Mouse (Mus musculus): ENCODE results near the gene Dock10. TPM values are rescaled to one million over a fixed set of nuclear protein-coding genes. Genes with fewer than 3 reads are reported as not detected.

Gene Dock10
- polyA plus RNA-seq, 1 experiment from 2014 or later, result 7.1 TPM

DNA sequence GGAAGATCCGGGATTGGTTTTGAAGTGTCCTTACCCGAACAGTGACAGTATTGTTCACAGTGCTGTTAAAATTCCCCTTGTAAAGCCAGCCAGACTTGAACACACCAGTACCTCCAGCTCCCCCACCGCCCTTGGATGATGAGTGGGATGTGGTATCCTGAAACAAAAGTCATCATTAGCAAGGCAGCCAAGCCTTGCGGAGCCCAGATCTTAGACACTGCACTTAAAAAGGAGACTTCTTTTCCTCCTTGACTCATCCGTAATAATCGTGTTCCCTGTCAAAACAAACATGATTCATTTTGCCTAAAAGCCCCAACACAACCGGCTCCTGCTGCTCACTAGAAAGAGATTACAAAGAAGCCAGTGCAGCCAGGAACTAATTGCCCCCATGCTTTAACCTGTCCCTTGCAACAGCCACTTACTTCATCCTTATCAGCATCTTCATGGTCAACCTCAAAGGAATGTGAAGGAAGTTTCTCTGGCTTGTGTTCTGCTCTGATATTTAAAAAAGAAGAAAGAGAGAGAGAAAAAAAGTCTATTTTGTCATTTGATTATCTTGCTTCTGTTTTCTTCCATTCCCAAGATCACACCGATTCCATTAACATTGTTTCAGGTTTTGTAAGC, 152.1 kb downstream of the Dock10 start:
- 51% methylated on average over 8 of the region's 8 CpGs for WGBS
- Histone ChIP-seq H3K36me3 (no peaks in the 10 kb centered on the region), H3K9me3 (replicated peaks) (no peaks in the 10 kb centered on the region), H3K4me3 (replicated peaks) (no peak overlapping the region), H3K27ac (replicated peaks) (no peak overlapping the region), H3K27me3 (no peaks in the 10 kb centered on the region), H3K9ac (no peak overlapping the region), H3K4me2 (replicated peaks) (no peak overlapping the region), H3K4me1 (no peaks in the 10 kb centered on the region)
- no peak for ATAC-seq (ENCODE audit: insufficient number of reproducible peaks, low FRiP score, low TSS enrichment, low read depth)

DNA sequence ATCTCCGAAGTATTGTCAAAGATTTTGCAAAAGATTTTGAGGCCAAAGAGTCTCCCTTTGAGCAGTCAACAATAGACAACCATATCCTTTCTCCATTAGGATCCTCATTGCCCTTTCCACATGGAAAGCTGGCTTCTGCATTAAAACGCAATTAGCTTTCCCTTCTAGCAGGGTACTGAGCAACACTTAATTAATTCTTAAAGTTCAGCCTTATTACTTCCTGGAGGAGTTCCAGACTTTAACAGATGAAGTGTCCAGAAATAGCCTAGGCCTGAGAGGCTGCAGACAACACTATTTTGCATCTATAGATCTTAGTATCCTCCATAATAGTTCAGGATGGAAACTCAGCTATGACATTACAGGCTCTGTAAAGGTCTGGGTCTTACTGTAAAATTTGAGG, 154.0 kb downstream of the Dock10 start:
- H3K9me3 ChIP-seq (replicated peaks), result no peaks in the 10 kb centered on the region
- WGBS, result 82% methylated on average over 2 of the region's 2 CpGs
- H3K27me3 ChIP-seq, result no peaks in the 10 kb centered on the region
- H3K4me3 ChIP-seq (replicated peaks), result no peak overlapping the region
- no peak overlapping the region for H3K9ac ChIP-seq
- no peak overlapping the region for H3K27ac ChIP-seq (replicated peaks)
- no peak overlapping the region for H3K4me2 ChIP-seq (replicated peaks)
- H3K4me1 ChIP-seq, result no peaks in the 10 kb centered on the region
- no peak for ATAC-seq (ENCODE audit: insufficient number of reproducible peaks, low FRiP score, low TSS enrichment, low read depth)
- H3K36me3 ChIP-seq, result no peaks in the 10 kb centered on the region

DNA sequence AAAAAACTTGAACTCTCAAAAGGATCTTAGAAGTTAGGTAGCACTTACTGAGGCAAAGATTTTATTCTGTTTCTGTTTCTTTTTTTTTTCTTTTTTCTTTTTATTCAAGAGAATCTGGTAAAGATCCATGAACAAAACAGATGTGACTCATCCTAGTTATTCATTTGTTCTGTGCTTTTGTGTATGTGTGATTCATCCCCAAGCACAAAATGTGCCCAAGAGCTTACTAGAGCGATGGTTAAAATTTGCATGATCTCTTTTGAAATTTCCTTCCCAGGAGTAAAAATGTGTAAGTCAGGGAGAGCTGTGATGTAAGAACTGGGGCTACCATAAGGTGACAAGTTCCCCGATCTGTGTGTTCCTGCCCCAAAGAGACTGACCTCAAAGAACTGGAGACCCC, 155.2 kb downstream of the Dock10 start:
- Histone ChIP-seq H3K9me3 (replicated peaks) (no peaks in the 10 kb centered on the region), H3K4me2 (replicated peaks) (no peak overlapping the region), H3K27me3 (no peaks in the 10 kb centered on the region), H3K4me1 (no peaks in the 10 kb centered on the region), H3K36me3 (no peaks in the 10 kb centered on the region), H3K4me3 (replicated peaks) (no peak overlapping the region), H3K27ac (replicated peaks) (no peak overlapping the region), H3K9ac (no peak overlapping the region)
- WGBS, result 89% methylated on average over 2 of the region's 2 CpGs
- ATAC-seq (ENCODE audit: insufficient number of reproducible peaks, low FRiP score, low TSS enrichment, low read depth), result no peak

DNA sequence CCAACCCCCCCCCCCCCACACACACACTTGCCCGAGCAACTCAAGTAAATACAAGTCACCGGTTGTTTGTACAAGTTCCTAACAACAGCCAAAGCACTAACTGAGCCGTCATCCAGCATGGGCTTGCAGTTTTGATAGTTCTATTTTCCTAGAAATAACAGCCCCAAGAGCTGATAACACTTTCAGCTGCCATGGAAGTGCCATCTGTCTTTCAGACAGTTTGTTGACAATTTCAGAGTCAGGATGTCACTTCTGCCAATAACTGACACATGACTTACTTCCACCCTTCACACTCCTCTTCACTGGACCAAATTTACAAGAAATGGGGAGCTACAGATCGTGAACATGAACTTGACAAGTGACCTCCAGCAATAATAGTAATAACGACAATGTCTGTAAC, 175.0 kb downstream of the Dock10 start:
- Histone ChIP-seq H3K4me1 (no peaks in the 10 kb centered on the region), H3K4me2 (replicated peaks) (no peak overlapping the region), H3K4me3 (replicated peaks) (no peak overlapping the region), H3K27me3 (no peaks in the 10 kb centered on the region), H3K27ac (replicated peaks) (no peak overlapping the region), H3K9me3 (replicated peaks) (no peaks in the 10 kb centered on the region), H3K36me3 (no peaks in the 10 kb centered on the region), H3K9ac (no peak overlapping the region)
- no peak for ATAC-seq (ENCODE audit: insufficient number of reproducible peaks, low FRiP score, low TSS enrichment, low read depth)
- 77% methylated on average over 5 of the region's 5 CpGs for WGBS

DNA sequence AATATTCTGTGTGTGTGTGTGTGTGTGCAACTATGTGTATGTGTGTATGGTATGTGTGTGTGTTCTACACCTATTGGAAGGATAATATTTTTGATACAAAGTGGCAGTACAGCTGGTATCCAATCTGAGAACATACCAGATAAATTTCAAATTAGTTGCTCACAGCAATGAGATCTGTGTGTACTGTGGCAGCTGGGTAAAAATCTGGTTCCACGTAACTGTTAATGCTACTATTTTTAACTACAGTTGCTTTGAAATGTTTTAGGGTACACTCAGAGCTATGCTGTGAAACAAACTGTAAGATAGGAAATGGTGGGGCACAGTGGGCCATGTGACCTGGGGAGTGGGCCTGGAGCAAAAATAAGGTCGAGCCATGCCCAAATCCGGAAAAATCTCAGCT, 176.1 kb downstream of the Dock10 start:
- Histone ChIP-seq H3K27ac (replicated peaks) (no peak overlapping the region), H3K4me3 (replicated peaks) (no peak overlapping the region), H3K4me1 (no peaks in the 10 kb centered on the region), H3K36me3 (no peaks in the 10 kb centered on the region), H3K27me3 (no peaks in the 10 kb centered on the region), H3K9me3 (replicated peaks) (no peaks in the 10 kb centered on the region), H3K4me2 (replicated peaks) (no peak overlapping the region), H3K9ac (no peak overlapping the region)
- no peak for ATAC-seq (ENCODE audit: insufficient number of reproducible peaks, low FRiP score, low TSS enrichment, low read depth)
- 90% methylated on average over 3 of the region's 3 CpGs for WGBS

GRCm38 (mm10) chr1:80576898-80577297, 181.4 kb downstream of the Dock10 start:
- WGBS, result 84% methylated on average over 2 of the region's 2 CpGs
- H3K36me3 ChIP-seq, result no peaks in the 10 kb centered on the region

GRCm38 (mm10) chr1:80556446-80556845, 201.9 kb downstream of the Dock10 start:
- WGBS, result 91% methylated on average over 1 of the region's 1 CpGs

More at GRCm38 (mm10) chr1:80576898-80577297, 181.4 kb downstream of the Dock10 start:
- H3K27ac ChIP-seq (replicated peaks), result no peak overlapping the region
- H3K27me3 ChIP-seq, result no peaks in the 10 kb centered on the region
- no peak overlapping the region for H3K4me2 ChIP-seq (replicated peaks)
- no peaks in the 10 kb centered on the region for H3K4me1 ChIP-seq
- H3K9me3 ChIP-seq (replicated peaks), result no peaks in the 10 kb centered on the region
- ATAC-seq (ENCODE audit: insufficient number of reproducible peaks, low FRiP score, low TSS enrichment, low read depth), result no peak
- H3K4me3 ChIP-seq (replicated peaks), result no peak overlapping the region
- no peak overlapping the region for H3K9ac ChIP-seq

DNA sequence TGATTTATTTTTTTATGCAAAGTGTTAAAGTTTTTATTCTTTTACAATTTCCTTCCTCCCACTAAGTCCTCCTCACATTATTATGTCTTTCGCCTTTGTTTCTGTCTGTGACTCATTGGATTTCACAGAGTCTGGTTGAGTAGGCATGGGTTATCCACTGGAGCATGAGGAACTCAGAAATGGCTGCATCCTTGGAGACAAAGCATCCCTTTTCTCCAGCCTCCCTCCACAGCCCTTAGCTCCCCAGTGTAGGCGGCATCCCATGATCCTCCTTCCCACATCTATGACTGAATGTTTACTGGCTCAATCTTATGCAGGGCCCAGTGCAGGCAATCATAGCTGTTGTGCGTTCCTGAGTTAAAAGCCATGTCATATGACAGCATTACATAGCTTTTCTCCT, 216.8 kb downstream of the Dock10 start:
- H3K4me3 ChIP-seq (replicated peaks), result no peak overlapping the region
- no peak overlapping the region for H3K9ac ChIP-seq
- H3K27ac ChIP-seq (replicated peaks), result no peak overlapping the region
- H3K9me3 ChIP-seq (replicated peaks), result no peaks in the 10 kb centered on the region
- peaks cover 6% of the 10 kb centered on the region; the same call in 1 of the 2 replicates for H3K36me3 ChIP-seq
- no peak overlapping the region for H3K4me2 ChIP-seq (replicated peaks)
- H3K27me3 ChIP-seq, result no peaks in the 10 kb centered on the region
- WGBS, result 92% methylated on average over 3 of the region's 3 CpGs
- no peak for ATAC-seq (ENCODE audit: insufficient number of reproducible peaks, low FRiP score, low TSS enrichment, low read depth)
- H3K4me1 ChIP-seq, result no peaks in the 10 kb centered on the region

More at GRCm38 (mm10) chr1:80556446-80556845, 201.9 kb downstream of the Dock10 start:
- Histone ChIP-seq H3K36me3 (no peaks in the 10 kb centered on the region), H3K4me2 (replicated peaks) (no peak overlapping the region), H3K9ac (no peak overlapping the region), H3K4me3 (replicated peaks) (no peak overlapping the region), H3K27ac (replicated peaks) (no peak overlapping the region), H3K4me1 (no peaks in the 10 kb centered on the region), H3K27me3 (no peaks in the 10 kb centered on the region), H3K9me3 (replicated peaks) (no peaks in the 10 kb centered on the region)
- no peak for ATAC-seq (ENCODE audit: insufficient number of reproducible peaks, low FRiP score, low TSS enrichment, low read depth)

- WGBS, result 73% methylated on average over 5 of the region's 5 CpGs
- Histone ChIP-seq H3K4me1 (no peaks in the 10 kb centered on the region), H3K4me2 (replicated peaks) (no peak overlapping the region), H3K27me3 (no peaks in the 10 kb centered on the region), H3K27ac (replicated peaks) (no peak overlapping the region), H3K4me3 (replicated peaks) (no peak overlapping the region), H3K9me3 (replicated peaks) (no peaks in the 10 kb centered on the region), H3K9ac (no peak overlapping the region), H3K36me3 (no peaks in the 10 kb centered on the region)
- ATAC-seq (ENCODE audit: insufficient number of reproducible peaks, low FRiP score, low TSS enrichment, low read depth), result no peak
Observed at GRCm38 (mm10) chr1:80522197-80522596, 236.1 kb downstream of the Dock10 start.

- 37% methylated on average over 2 of the region's 2 CpGs for WGBS
- H3K27me3 ChIP-seq, result no peaks in the 10 kb centered on the region
- no peak overlapping the region for H3K4me3 ChIP-seq (replicated peaks)
- ATAC-seq (ENCODE audit: insufficient number of reproducible peaks, low FRiP score, low TSS enrichment, low read depth), result no peak
- no peaks in the 10 kb centered on the region for H3K9me3 ChIP-seq (replicated peaks)
- no peak overlapping the region for H3K27ac ChIP-seq (replicated peaks)
- H3K4me1 ChIP-seq, result no peaks in the 10 kb centered on the region
- H3K36me3 ChIP-seq, result no peaks in the 10 kb centered on the region
- H3K9ac ChIP-seq, result no peak overlapping the region
- no peak overlapping the region for H3K4me2 ChIP-seq (replicated peaks)
Observed at GRCm38 (mm10) chr1:80520456-80520855, 237.9 kb downstream of the Dock10 start.

DNA sequence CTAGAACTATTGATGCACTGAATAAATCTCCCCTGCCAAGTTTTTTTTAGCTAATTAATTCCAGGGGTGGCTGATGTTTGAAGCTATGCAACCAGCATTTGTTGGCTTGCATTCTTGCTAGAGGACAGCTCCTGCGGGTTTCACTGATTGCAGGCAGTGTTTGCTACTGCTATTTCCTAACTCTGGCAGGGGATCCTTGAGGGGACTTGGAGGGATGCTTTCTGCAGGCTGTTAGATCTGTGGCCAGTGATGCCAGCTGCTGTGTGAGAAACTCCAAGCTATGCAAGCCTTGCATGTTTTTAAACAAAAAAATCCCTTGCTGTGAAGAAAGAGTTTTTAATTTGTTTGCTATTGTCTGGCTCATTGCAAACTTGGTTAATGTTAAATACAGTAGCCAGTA, 238.4 kb downstream of the Dock10 start:
- no peak overlapping the region for H3K4me3 ChIP-seq (replicated peaks)
- H3K9ac ChIP-seq, result no peak overlapping the region
- no peaks in the 10 kb centered on the region for H3K27me3 ChIP-seq
- H3K9me3 ChIP-seq (replicated peaks), result no peaks in the 10 kb centered on the region
- no peaks in the 10 kb centered on the region for H3K36me3 ChIP-seq
- no peak overlapping the region for H3K4me2 ChIP-seq (replicated peaks)
- 9% methylated on average over 1 of the region's 1 CpGs for WGBS
- no peaks in the 10 kb centered on the region for H3K4me1 ChIP-seq
- H3K27ac ChIP-seq (replicated peaks), result no peak overlapping the region
- ATAC-seq (ENCODE audit: insufficient number of reproducible peaks, low FRiP score, low TSS enrichment, low read depth), result no peak

- Histone ChIP-seq H3K4me3 (replicated peaks) (no peak overlapping the region), H3K4me1 (no peaks in the 10 kb centered on the region), H3K27me3 (no peaks in the 10 kb centered on the region), H3K9me3 (replicated peaks) (no peaks in the 10 kb centered on the region), H3K27ac (replicated peaks) (no peak overlapping the region), H3K9ac (no peak overlapping the region), H3K4me2 (replicated peaks) (no peak overlapping the region), H3K36me3 (no peaks in the 10 kb centered on the region)
- 35% methylated on average over 6 of the region's 6 CpGs for WGBS
- no peak for ATAC-seq (ENCODE audit: insufficient number of reproducible peaks, low FRiP score, low TSS enrichment, low read depth)
Observed at GRCm38 (mm10) chr1:80515836-80516235, 242.5 kb downstream of the Dock10 start.
